In the genomic region with DNA sequence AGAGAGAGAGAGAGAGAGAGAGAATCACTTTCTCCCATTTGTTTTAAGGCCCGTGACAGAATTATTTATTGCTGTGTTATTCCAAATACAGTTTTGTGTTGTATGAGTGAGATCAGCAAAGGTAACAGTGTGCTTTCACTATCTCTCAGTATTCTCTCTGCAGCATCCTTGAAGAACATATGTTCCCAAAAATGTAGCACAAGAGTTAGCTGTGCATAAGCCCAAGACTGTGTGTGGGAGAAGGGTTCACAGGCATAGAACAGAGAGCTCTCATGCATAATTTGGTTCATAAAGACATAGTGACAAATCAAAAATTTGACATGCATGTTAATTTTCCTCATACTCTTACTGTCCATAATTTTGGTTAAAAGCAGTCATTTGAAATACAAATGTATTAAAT, we compare ENCODE assay signal across 8 mouse cellular contexts.
"Had no signal": no experiment of that assay in that cellular context is flagged by ENCODE, and none has a peak within 500 bp of the region (broad histone marks: within the 10 kb centered on the region; RNA-seq: fewer than 3 reads in every experiment).

No protein-coding gene starts in this region.

- DNase-seq: lung, adult 18-20 months; lung, embryonic 14.5 days; lung, postnatal 10 days; lung, postnatal 36 days; spleen, adult 18-20 months; thymus, adult 2 months; thymus, postnatal 25 days; thymus, postnatal 4 days had no signal
